Mouse (Mus musculus) ES-Bruce4 (cell line): Measurements from ENCODE around the gene Hspa12a. TPM values are rescaled to one million over a fixed set of nuclear protein-coding genes. Genes with fewer than 3 reads are reported as not detected.

Experiments used
- H3K27ac ChIP-seq: 2 replicates; pipeline ENCODE4 v1.5.1; 2012; ENCODE audit warnings: low read length, inconsistent platforms; ENCODE audit not compliant: insufficient read depth
- H3K27me3 ChIP-seq: 2 replicates; pipeline ENCODE4 v1.6.1; 2012; ENCODE audit warnings: mild to moderate bottlenecking, low read length, inconsistent platforms; ENCODE audit not compliant: control insufficient read depth, poor library complexity, insufficient read depth, severe bottlenecking
- H3K36me3 ChIP-seq: 2 replicates; pipeline ENCODE4 v1.6.1; 2012; ENCODE audit warnings: inconsistent platforms, mild to moderate bottlenecking, low read length, moderate library complexity; ENCODE audit not compliant: control insufficient read depth, poor library complexity, insufficient read depth, severe bottlenecking
- H3K4me1 ChIP-seq: one replicate; pipeline ENCODE4 v1.8.1; 2011; ENCODE audit warnings: low read length; ENCODE audit not compliant: control insufficient read depth, insufficient read depth
- H3K4me3 ChIP-seq: 2 replicates; pipeline ENCODE4 v1.5.1; 2011; ENCODE audit warnings: low read depth, mild to moderate bottlenecking, low read length
- H3K9ac ChIP-seq: 2 replicates; pipeline ENCODE4 v1.6.1; 2012; ENCODE audit warnings: low read depth, mild to moderate bottlenecking, inconsistent platforms; ENCODE audit not compliant: poor library complexity, severe bottlenecking
- H3K9me3 ChIP-seq: replicated peaks from 2 replicates; pipeline ENCODE4 v1.6.1; 2012; ENCODE audit warnings: mild to moderate bottlenecking, low read length, inconsistent platforms; ENCODE audit not compliant: control insufficient read depth, poor library complexity, insufficient read depth, severe bottlenecking
- CTCF ChIP-seq: IDR thresholded peaks from one replicate; pipeline ENCODE4 v1.8.1; 2011; ENCODE audit warnings: low read depth, low read length
- EP300 ChIP-seq: IDR thresholded peaks from 2 replicates; pipeline ENCODE4 v1.6.1; 2011; ENCODE audit warnings: low read depth, low read length; ENCODE audit not compliant: insufficient read depth
- POLR2A ChIP-seq: IDR thresholded peaks from one replicate; pipeline ENCODE4 v1.8.1; 2011; ENCODE audit warnings: low read length; ENCODE audit not compliant: insufficient read depth
- polyA plus RNA-seq: library from polyadenylated mRNA; stranded (reverse); fragments of >200 nt; gene quantifications from 2 replicates; pipeline ENCODE4 v1.2.4, GENCODE M21; 2011; ENCODE audit warnings: low read depth; ENCODE audit not compliant: missing spikeins, insufficient read depth, insufficient read length

Gene Hspa12a
- polyA plus RNA-seq, 1 experiment = 6.8 TPM

DNA sequence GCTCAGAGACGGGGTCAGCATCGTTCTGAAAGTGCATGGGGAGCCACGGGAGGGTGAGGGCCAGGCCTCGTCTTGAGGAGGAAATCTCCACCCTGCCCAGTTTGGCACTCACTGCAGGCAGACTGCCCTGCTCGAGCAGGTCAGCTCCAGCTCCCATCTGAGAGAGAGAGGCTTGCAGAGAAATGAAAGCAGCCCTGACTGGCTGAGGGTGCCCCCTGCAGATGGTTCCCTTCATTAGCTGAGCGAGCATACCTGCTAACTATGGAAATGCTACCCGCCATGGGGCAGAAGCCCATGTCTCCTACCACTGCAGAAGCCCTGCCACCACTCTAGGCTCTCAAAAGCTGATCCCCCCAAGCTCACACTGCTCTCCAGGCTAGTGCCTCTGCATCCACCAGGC, 115.8 kb downstream of the Hspa12a start:
- no peaks in the 10 kb centered on the region for H3K27me3 ChIP-seq
- no peaks in the 10 kb centered on the region for H3K4me1 ChIP-seq
- H3K9me3 ChIP-seq = no peaks in the 10 kb centered on the region
- H3K27ac ChIP-seq = no peak overlapping the region
- H3K9ac ChIP-seq = no peak overlapping the region
- TF ChIP-seq CTCF = no peak
- no peak for TF ChIP-seq POLR2A
- no peak for TF ChIP-seq EP300
- H3K4me3 ChIP-seq = no peak overlapping the region
- no peaks in the 10 kb centered on the region for H3K36me3 ChIP-seq

DNA sequence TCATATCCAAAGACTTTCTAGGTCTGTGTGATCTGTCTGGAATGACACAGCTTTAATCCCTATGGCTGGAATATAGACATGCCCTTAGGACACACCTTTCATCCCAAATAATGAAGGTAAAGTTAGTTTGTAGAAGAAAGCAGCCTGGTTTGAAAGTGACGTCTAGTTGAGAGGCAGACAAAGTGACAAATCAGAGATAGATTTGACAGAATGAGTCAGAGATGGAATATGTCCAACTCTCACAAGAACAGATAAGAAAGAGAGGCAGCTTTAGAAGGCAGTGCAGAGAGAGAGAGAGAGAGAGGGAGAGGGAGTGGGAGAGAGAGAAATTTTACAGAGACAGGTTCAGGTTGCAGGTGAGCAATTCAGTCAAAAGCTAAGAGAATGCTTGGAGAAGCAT, 119.1 kb downstream of the Hspa12a start:
- no peaks in the 10 kb centered on the region for H3K27me3 ChIP-seq
- no peak overlapping the region for H3K27ac ChIP-seq
- H3K9ac ChIP-seq = no peak overlapping the region
- H3K4me3 ChIP-seq = no peak overlapping the region
- H3K9me3 ChIP-seq = no peaks in the 10 kb centered on the region
- no peaks in the 10 kb centered on the region for H3K4me1 ChIP-seq
- no peak for TF ChIP-seq CTCF
- TF ChIP-seq EP300 = no peak
- no peak for TF ChIP-seq POLR2A
- H3K36me3 ChIP-seq = no peaks in the 10 kb centered on the region

DNA sequence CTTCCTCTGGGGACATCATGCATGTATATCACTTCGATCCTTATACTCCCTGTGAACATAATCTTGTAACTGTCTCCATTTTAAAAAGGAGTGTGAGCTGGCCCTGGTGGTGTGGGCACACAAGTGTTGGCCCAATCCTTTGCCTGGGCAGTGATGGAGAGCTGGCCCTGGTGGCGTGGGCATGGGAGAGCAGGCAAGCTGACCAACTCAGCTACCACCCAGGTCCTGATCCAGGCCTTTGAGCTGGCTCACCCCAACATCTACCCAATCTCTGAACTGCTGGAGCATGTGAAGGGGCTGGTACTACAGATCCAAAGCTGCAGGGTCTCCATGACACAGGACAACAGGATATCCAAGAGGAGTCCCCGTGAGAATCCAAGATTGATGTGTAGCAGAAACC, 120.2 kb downstream of the Hspa12a start:
- H3K27ac ChIP-seq = no peak overlapping the region
- no peaks in the 10 kb centered on the region for H3K4me1 ChIP-seq
- H3K36me3 ChIP-seq = no peaks in the 10 kb centered on the region
- TF ChIP-seq EP300 (no peak), CTCF (no peak), POLR2A (no peak)
- no peaks in the 10 kb centered on the region for H3K9me3 ChIP-seq
- no peak overlapping the region for H3K9ac ChIP-seq
- no peaks in the 10 kb centered on the region for H3K27me3 ChIP-seq
- no peak overlapping the region for H3K4me3 ChIP-seq

DNA sequence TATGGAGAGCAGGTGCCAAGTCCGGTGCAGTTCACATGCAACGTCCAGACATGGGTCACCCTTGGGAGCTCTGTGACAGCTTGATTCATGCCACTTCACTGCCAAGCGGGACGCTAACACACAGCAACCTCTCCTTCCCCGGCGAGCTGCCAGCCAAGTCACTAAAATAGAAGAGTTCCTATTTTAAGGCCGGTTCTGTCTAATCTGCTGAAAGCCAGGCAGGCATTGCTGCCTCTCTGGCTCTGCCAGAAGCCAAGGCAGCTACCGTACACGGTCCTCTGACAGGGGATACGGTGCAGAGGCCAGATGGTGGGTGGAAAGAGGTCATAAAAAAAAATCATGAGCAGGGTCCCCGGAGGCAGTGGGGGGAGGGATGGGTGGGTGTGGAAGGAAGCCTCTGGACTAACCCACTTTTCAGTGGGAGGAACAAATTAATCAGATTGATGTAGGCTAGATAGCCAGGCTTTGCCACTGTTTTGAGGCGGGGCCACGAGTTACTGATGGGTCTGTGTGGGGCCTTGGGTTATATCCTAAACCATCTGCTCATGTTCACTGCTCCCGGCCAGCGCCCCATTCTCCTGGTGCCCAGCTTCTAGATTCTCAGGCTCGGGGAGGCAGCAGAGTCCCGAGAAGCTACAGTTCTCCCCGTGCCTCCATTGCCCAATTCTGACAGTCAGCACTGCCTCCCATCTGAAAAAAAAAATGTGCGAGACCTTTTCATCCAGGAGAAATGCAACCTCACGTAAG, 120.8 kb downstream of the Hspa12a start:
- Histone ChIP-seq H3K36me3 (no peaks in the 10 kb centered on the region), H3K4me1 (no peaks in the 10 kb centered on the region), H3K27me3 (no peaks in the 10 kb centered on the region), H3K4me3 (no peak overlapping the region), H3K27ac (no peak overlapping the region), H3K9ac (no peak overlapping the region), H3K9me3 (no peaks in the 10 kb centered on the region)
- TF ChIP-seq EP300 = no peak
- TF ChIP-seq CTCF = no peak
- no peak for TF ChIP-seq POLR2A

DNA sequence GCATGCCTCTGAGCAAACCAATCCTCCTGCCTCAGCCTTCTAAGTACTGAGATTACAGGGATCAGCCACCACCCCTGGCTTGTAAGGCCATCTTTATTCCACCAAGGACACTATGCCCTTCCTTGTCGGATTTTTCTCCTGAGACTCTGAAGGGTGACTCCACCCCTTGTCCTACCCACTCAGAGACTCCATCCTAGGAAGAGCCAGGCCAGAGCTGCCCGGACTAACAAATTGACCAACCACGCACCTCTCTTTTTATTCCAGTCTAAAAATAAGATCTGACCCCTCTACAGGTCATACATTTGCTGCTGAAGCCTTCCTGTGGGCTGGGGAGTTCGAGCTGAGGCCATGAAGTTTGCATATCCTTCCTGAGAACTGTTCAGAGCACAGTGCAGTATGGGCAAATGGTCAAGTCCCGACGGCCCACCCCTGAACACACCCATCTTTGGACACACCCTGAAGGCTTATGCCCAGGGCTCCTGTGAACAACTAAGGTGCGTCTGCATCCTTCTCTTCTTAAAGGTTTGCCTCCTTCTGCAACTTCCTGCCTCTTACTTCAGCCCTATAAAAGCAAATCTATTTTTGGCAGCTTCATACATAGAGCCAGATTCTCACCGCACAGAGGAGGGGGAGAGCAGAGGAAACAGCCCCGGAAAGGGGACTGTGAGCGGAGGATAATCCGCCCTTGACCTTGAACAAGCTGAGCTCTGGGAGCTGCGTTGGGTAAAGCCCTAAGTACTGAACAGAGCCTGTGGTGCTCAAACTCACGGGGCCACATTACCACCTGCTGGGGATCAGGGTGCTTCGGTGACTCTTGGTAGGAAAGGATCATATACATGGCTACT, 124.7 kb downstream of the Hspa12a start:
- Histone ChIP-seq H3K9me3 (no peaks in the 10 kb centered on the region), H3K9ac (no peak overlapping the region), H3K27ac (no peak overlapping the region), H3K4me3 (no peak overlapping the region), H3K27me3 (no peaks in the 10 kb centered on the region), H3K36me3 (no peaks in the 10 kb centered on the region), H3K4me1 (no peaks in the 10 kb centered on the region)
- no peak for TF ChIP-seq CTCF
- no peak for TF ChIP-seq POLR2A
- no peak for TF ChIP-seq EP300

DNA sequence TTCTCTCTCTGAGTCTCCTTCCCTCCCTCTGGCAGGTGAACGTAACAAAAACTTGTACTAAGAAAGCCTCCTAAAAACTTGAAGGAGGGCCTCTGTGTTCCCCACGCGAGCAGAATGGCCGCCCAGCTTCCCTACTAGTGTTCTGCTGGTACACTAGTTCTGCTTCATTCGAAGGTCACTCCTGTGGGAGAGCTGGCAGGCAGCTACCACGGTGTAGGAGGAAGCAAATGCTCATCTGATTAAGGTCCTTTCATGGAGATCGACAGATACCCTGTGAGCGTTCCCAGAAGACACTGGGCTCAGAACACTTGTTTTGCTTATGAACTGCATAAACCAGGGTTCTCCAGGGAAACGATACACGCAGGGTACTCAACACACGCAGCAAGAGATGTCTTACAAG, 126.1 kb downstream of the Hspa12a start:
- TF ChIP-seq CTCF (no peak), EP300 (no peak), POLR2A (no peak)
- Histone ChIP-seq H3K27me3 (no peaks in the 10 kb centered on the region), H3K36me3 (no peaks in the 10 kb centered on the region), H3K4me3 (no peak overlapping the region), H3K4me1 (no peaks in the 10 kb centered on the region), H3K27ac (no peak overlapping the region), H3K9me3 (no peaks in the 10 kb centered on the region), H3K9ac (no peak overlapping the region)
